Mouse (Mus musculus) kidney, adult 2 months (tissue): Measurements from ENCODE around the gene Rapgef5. TPM values are rescaled to one million over a fixed set of nuclear protein-coding genes. Genes with fewer than 3 reads are reported as not detected.

Experiments used
- DNase-seq: peaks from one replicate; pipeline ENCODE4 v3.0.0; 2021
- H3K27ac ChIP-seq: fragments of 200-500 bp; 2 replicates; pipeline ENCODE4 v1.5.1; 2012; ENCODE audit warnings: low read depth, low read length, control low read depth, inconsistent platforms; ENCODE audit not compliant: insufficient read depth
- H3K27me3 ChIP-seq: fragments of 200-500 bp; replicated peaks from 2 replicates; pipeline ENCODE4 v1.6.1; 2012; ENCODE audit warnings: mild to moderate bottlenecking, moderate library complexity, low read length, inconsistent platforms; ENCODE audit not compliant: control insufficient read depth, insufficient read depth
- H3K36me3 ChIP-seq: fragments of 200-500 bp; 2 replicates; pipeline ENCODE4 v1.6.1; 2012; ENCODE audit warnings: mild to moderate bottlenecking, moderate library complexity, low read length, inconsistent platforms; ENCODE audit not compliant: control insufficient read depth, insufficient read depth
- H3K4me1 ChIP-seq: fragments of 200-500 bp; 2 replicates; pipeline ENCODE4 v1.6.1; 2011; ENCODE audit warnings: low read length; ENCODE audit not compliant: control insufficient read depth, insufficient read depth
- H3K4me3 ChIP-seq: fragments of 200-500 bp; 2 replicates; pipeline ENCODE4 v1.5.1; 2011; ENCODE audit warnings: mild to moderate bottlenecking, low read depth, low read length, control low read depth; ENCODE audit not compliant: insufficient read depth
- CTCF ChIP-seq: fragments of 200-500 bp; conservative IDR thresholded peaks from 2 replicates; pipeline ENCODE4 v1.5.1; 2011; ENCODE audit warnings: low read depth, mild to moderate bottlenecking, control low read depth, low read length, moderate library complexity, mixed read lengths; ENCODE audit not compliant: insufficient read depth, insufficient read length
- POLR2A ChIP-seq: fragments of 200-500 bp; IDR thresholded peaks from one replicate; pipeline ENCODE4 v1.6.1; 2011; ENCODE audit warnings: low read depth, low read length, control low read depth
- WGBS: fragments of 180-500 bp; shearing (Covaris S2); methylation state at CpG from one replicate; pipeline ENCODE4 v1.1.7; 2018; 5-methylcytosine and 5-hydroxymethylcytosine counted together
- polyA plus RNA-seq: library from polyadenylated mRNA; depleted of rRNA; stranded (reverse); fragments of >200 nt; gene quantifications from 2 replicates; pipeline ENCODE4 v1.2.3, GENCODE M21; 2012

The Rapgef5 gene
- polyA plus RNA-seq, 1 experiment = 8.4 TPM

- Histone ChIP-seq H3K4me1 (no peaks in the 10 kb centered on the region), H3K4me3 (no peak overlapping the region), H3K36me3 (no peaks in the 10 kb centered on the region), H3K27me3 (no peaks in the 10 kb centered on the region), H3K27ac (no peak overlapping the region)
- TF ChIP-seq CTCF = no peak
- TF ChIP-seq POLR2A = no peak
- WGBS = 45% methylated on average over 3 of the region's 3 CpGs
- DNase-seq = peak; percentile 15
Measured at GRCm38 (mm10) chr12:117496501-117497176, 19.6 kb upstream of the Rapgef5 start.

- Histone ChIP-seq H3K27me3 (no peaks in the 10 kb centered on the region), H3K36me3 (no peaks in the 10 kb centered on the region), H3K4me3 (no peak overlapping the region), H3K4me1 (no peaks in the 10 kb centered on the region), H3K27ac (no peak overlapping the region)
- no peak for DNase-seq
- TF ChIP-seq POLR2A (no peak), CTCF (no peak)
- 96% methylated on average over 1 of the region's 1 CpGs for WGBS
Measured at GRCm38 (mm10) chr12:117497361-117497760, 18.9 kb upstream of the Rapgef5 start.

- H3K36me3 ChIP-seq = no peaks in the 10 kb centered on the region
- TF ChIP-seq POLR2A (no peak), CTCF (no peak)
- H3K4me3 ChIP-seq = no peak overlapping the region
- H3K27me3 ChIP-seq = no peaks in the 10 kb centered on the region
- H3K4me1 ChIP-seq = no peaks in the 10 kb centered on the region
- no peak overlapping the region for H3K27ac ChIP-seq
- DNase-seq = peak; percentile 63
- 70% methylated on average over 5 of the region's 5 CpGs for WGBS
Measured at GRCm38 (mm10) chr12:117499242-117499641, 17.0 kb upstream of the Rapgef5 start.

GRCm38 (mm10) chr12:117501180-117501579, 15.1 kb upstream of the Rapgef5 start:
- 57% methylated on average over 4 of the region's 4 CpGs for WGBS
- H3K4me3 ChIP-seq = no peak overlapping the region
- no peak for TF ChIP-seq POLR2A
- no peak for TF ChIP-seq CTCF
- H3K36me3 ChIP-seq = no peaks in the 10 kb centered on the region
- no peak for DNase-seq
- no peaks in the 10 kb centered on the region for H3K4me1 ChIP-seq
- no peaks in the 10 kb centered on the region for H3K27me3 ChIP-seq
- no peak overlapping the region for H3K27ac ChIP-seq

GRCm38 (mm10) chr12:117502834-117503233, 13.4 kb upstream of the Rapgef5 start:
- TF ChIP-seq CTCF = no peak
- no peak for TF ChIP-seq POLR2A
- Histone ChIP-seq H3K27me3 (no peaks in the 10 kb centered on the region), H3K36me3 (no peaks in the 10 kb centered on the region), H3K4me3 (no peak overlapping the region), H3K4me1 (no peaks in the 10 kb centered on the region), H3K27ac (no peak overlapping the region)
- WGBS = 99% methylated on average over 3 of the region's 3 CpGs
- DNase-seq = no peak

GRCm38 (mm10) chr12:117505163-117505562, 11.1 kb upstream of the Rapgef5 start:
- 88% methylated on average over 2 of the region's 2 CpGs for WGBS
- Histone ChIP-seq H3K27ac (no peak overlapping the region), H3K27me3 (no peaks in the 10 kb centered on the region), H3K4me1 (no peaks in the 10 kb centered on the region), H3K36me3 (no peaks in the 10 kb centered on the region), H3K4me3 (no peak overlapping the region)
- DNase-seq = no peak
- TF ChIP-seq POLR2A (no peak), CTCF (no peak)

- Histone ChIP-seq H3K36me3 (no peaks in the 10 kb centered on the region), H3K4me1 (no peaks in the 10 kb centered on the region), H3K27ac (no peak overlapping the region), H3K27me3 (no peaks in the 10 kb centered on the region), H3K4me3 (no peak overlapping the region)
- WGBS = 48% methylated on average over 1 of the region's 1 CpGs
- TF ChIP-seq CTCF (no peak), POLR2A (no peak)
- no peak for DNase-seq
Measured at GRCm38 (mm10) chr12:117507772-117508171, 8.5 kb upstream of the Rapgef5 start.
